Mouse (Mus musculus) brain, embryonic 14.5 days (tissue): ENCODE measurements at regions not wholly inside any gene's neighbourhood (a gene's known extent, or its start where the extent isn't known, plus 50 kb on each side); places are given as distances from the start of the nearest gene placed in this dataset.
A peak's percentile ranks its signal among the peaks of the same experiment; 100 is the strongest.
"Not testable (repeated sequence)": the region's sequence is repeated elsewhere in the genome, so short reads cannot be mapped to it uniquely, and the experiment has no call there.

ENCODE experiments used
- DNase-seq: peaks from one replicate; pipeline ENCODE4 v3.0.0-alpha.2; 2011; ENCODE audit warnings: low read depth
- CTCF ChIP-seq: fragments of 200-500 bp; IDR thresholded peaks from 2 replicates; pipeline ENCODE4 v1.5.1; 2012; ENCODE audit warnings: inconsistent platforms, mild to moderate bottlenecking, moderate library complexity, borderline replicate concordance; ENCODE audit not compliant: insufficient read depth, insufficient read length; ENCODE audit errors: extremely low read depth
- POLR2A ChIP-seq: fragments of 200-500 bp; IDR thresholded peaks from 2 replicates; pipeline ENCODE4 v1.6.1; 2012; ENCODE audit warnings: mild to moderate bottlenecking, inconsistent platforms, borderline replicate concordance; ENCODE audit not compliant: poor library complexity, insufficient read depth, insufficient read length, severe bottlenecking; ENCODE audit errors: extremely low read depth

- TF ChIP-seq POLR2A, result no peak
- no peak for TF ChIP-seq CTCF
- peak; percentile 28 for DNase-seq
These were observed 200.4 kb upstream of the Nhs start for GRCm38 (mm10) chrX:162359767-162360545.

GRCm38 (mm10) chrX:162348341-162348740 lies 188.8 kb upstream of the Nhs start:
- DNase-seq, result no peak
- TF ChIP-seq POLR2A, result no peak
- TF ChIP-seq CTCF, result no peak

- no peak for DNase-seq
- TF ChIP-seq CTCF (no peak), POLR2A (no peak)
These were observed 188.4 kb upstream of the Nhs start for GRCm38 (mm10) chrX:162347886-162348285.

- TF ChIP-seq POLR2A, result no peak
- no peak for TF ChIP-seq CTCF
- peak; percentile 13 for DNase-seq
These were observed 186.1 kb upstream of the Nhs start for GRCm38 (mm10) chrX:162345497-162346143.

GRCm38 (mm10) chrX:162332121-162332520 lies 172.6 kb upstream of the Nhs start:
- TF ChIP-seq CTCF (no peak), POLR2A (no peak)
- no peak for DNase-seq

- TF ChIP-seq POLR2A (no peak), CTCF (no peak)
- DNase-seq, result peak; percentile 9
These were observed 148.1 kb upstream of the Nhs start for GRCm38 (mm10) chrX:162307646-162308045.

- TF ChIP-seq CTCF (no peak), POLR2A (no peak)
These were observed 144.6 kb upstream of the Nhs start for GRCm38 (mm10) chrX:162304145-162304544.

GRCm38 (mm10) chrX:162302788-162303187 lies 143.3 kb upstream of the Nhs start:
- DNase-seq, result no peak

More at GRCm38 (mm10) chrX:162304145-162304544, 144.6 kb upstream of the Nhs start:
- DNase-seq, result no peak

GRCm38 (mm10) chrX:162291234-162291633 lies 131.7 kb upstream of the Nhs start:
- TF ChIP-seq POLR2A (no peak), CTCF (no peak)

More at GRCm38 (mm10) chrX:162302788-162303187, 143.3 kb upstream of the Nhs start:
- TF ChIP-seq CTCF (no peak), POLR2A (no peak)

GRCm38 (mm10) chrX:162286155-162286554 lies 126.6 kb upstream of the Nhs start:
- DNase-seq, result not testable (repeated sequence)

More at GRCm38 (mm10) chrX:162291234-162291633, 131.7 kb upstream of the Nhs start:
- no peak for DNase-seq

GRCm38 (mm10) chrX:162284252-162284651 lies 124.7 kb upstream of the Nhs start:
- no peak for DNase-seq
- TF ChIP-seq POLR2A (no peak), CTCF (no peak)

- DNase-seq, result no peak
- TF ChIP-seq POLR2A (no peak), CTCF (no peak)
These were observed 123.2 kb upstream of the Nhs start for GRCm38 (mm10) chrX:162282690-162283089.

- peak; percentile 79 for DNase-seq
- TF ChIP-seq POLR2A, result no peak
- TF ChIP-seq CTCF, result peak; percentile 62; the same call in 1 of the 2 replicates
These were observed 119.5 kb upstream of the Nhs start for GRCm38 (mm10) chrX:162278834-162279708.
